Mouse (Mus musculus) mouse trophoblast stem cell (cell line): ENCODE measurements around the gene Olfr292.

Source experiments
- in situ Hi-C, 2 experiments: fragments of 300-500 bp; cut with MseI, MboI; formaldehyde crosslinking; loops; 2 replicates in 1 of 2; 3 replicates in 1 of 2; pipeline ENCODE4 v1.15.1; 2025

Olfr292 gene

DNA sequence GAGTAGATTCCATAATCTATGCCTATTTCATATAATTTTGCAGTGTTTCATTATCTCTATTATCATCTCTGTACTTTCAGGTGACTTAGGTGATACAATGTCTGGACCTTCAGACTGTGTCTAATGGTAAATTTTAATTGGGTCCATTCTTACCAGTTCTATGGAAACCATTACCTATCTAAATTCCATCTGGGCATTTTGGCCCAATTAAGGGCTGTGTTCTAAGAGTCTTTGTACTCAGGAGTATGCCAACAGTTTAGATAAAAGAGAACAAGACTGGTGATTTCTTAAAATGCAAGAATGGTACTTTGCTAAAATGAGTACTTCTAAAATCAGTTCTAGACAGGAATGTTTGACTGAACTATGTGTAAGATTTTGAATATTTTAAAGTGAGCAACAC is at the start of gene Olfr292:
Gene Olfr292, plus strand, starts transcription at position 301 of the 400 bp plus-strand sequence.
- in situ Hi-C loops: no loop called here

DNA sequence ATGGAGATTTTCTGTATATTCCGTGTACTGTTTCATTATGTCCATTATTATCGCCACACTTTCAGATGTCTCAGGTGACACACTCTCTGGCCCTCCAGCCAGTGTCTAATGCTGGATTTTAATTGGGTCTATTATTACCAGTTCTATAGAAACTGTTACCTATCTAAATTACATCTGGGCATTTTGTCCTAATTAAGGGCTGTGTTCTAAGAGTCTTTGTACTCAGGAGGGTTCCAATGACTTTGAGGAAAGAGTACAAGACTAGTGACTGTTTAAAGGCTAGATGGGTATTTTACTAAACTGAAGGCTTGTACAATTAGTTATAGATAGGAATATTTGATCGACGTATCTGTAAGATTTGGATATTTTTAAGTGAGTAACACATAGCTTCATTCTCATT is 39.4 kb upstream of the Olfr292 start, which contains the start of gene Olfr293:
Gene Olfr293, plus strand, starts transcription at position 301 of the 400 bp plus-strand sequence.
- in situ Hi-C loops: no loop called here

DNA sequence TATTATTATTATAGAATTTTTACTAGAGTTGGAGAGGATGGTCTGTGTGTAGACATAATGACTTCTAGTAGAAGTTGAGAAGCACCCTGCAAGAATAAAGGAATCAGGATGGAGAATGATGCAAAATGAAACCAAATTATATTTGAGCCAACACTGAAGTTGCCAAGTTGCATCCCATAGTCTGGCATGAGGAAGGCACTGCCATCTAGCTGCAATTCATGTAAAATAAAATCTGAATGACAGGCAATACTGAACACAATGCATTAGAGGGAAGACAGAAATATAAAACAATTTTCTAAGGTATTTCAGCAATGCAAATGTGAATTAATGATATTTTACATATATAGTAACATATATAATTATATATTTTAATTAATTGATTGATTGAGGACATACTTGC is 36.9 kb downstream of the Olfr292 start:
- in situ Hi-C loops: no loop called here
